Mouse (Mus musculus) regulatory T cell (primary cell): ENCODE data around the gene Cstf2t.

Source experiments
- in situ Hi-C: fragments of 300-600 bp; cut with MboI, MseI; formaldehyde crosslinking; loops from one replicate; pipeline ENCODE4 v1.15.1; 2025; ENCODE audit warnings: high pct_unique_total_duplicates

The Cstf2t gene

DNA sequence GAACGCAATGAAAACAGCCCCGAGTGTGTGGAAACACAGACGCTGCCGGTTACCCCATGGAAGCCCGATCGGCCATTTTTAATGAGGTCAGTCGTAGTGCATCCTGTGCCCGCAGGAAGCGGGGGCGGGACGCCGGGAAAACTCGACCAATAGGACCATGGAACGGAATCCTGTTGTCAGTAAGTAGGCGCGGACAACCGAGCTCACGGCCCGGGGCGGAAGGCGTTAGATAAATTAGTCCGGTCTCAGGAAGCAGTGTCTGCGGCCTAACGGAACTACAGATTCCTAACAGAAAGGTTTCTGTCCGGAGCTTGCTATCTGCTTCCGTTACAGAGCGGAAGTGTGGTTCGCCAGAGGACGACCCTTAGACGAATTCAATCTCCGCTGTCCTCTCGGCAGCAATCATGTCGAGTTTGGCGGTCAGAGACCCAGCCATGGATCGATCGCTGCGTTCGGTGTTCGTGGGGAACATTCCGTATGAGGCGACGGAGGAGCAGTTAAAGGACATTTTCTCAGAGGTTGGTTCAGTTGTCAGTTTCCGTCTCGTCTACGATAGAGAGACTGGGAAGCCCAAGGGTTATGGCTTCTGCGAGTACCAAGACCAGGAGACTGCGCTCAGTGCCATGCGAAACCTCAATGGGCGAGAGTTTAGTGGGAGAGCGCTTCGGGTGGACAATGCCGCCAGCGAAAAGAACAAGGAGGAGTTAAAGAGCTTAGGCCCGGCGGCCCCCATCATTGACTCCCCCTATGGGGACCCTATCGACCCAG lies at the start of gene Cstf2t:
TSS of gene Cstf2t (plus strand) at position 176 of the 768 bp plus-strand sequence.
- in situ Hi-C loops: loop anchor here (5.0 kb wide), 1 partner anchor 114 kb away; no protein-coding TSS in a partner anchor

DNA sequence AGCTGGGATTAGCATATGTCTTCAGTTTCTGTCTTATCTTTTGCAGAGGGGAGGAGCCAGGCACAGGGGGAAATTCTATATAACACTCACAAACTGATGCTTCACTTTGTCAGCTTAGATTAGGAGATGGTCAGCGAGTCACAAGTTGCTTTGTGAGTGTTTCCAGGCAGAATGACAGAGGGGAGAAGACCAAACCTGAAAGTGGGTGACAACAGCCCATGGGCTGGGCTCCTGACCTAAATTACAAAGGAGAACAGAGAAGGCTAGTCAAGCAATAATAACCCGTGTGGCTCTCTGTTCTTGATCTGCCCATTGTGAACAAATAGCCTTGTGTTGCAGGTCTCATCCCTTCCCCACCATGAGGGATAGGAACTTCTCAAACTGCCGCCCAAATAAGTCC lies 43.7 kb upstream of the Cstf2t start:
- in situ Hi-C loops: loop anchor here (10.0 kb wide), 1 partner anchor 1084 kb away; no protein-coding TSS in a partner anchor

DNA sequence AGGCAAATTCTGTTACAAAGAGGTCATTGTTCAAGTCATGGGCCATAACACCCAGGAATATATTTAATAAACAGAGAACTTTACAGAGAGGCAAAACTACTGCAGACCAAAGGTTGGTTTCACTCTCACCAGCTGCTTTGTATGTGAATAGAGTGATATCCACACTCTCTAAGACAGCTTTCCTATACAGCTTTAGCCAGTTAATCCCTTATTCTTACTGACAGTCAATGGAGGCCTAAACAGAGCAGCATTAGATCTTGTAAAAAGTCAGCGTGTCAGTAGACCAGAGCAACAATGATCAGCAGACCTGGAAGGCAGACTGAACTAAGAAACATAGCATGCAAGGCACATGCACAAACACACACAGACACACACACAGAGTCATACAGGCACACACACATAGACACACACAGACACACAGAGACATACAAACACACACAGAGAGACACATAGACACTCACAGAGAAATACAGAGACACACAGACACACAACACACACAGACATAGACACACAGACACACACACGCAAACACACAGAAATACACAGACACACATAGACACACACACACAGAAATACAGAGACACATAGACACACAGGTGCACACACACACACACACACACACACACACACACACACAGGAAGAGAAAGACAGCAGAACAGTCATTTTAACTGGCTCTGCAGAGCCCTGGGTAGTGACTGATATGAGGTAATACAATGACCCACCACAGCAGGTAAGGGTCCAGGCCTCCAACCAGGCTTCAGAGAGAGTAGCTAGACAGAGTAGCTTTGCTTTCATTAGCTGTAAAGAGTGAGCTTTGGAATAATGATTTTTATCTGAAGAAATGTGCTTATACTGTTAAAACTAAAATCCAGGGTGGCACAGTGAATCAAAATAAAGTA lies 41.4 kb upstream of the Cstf2t start:
- in situ Hi-C loops: no loop called here

DNA sequence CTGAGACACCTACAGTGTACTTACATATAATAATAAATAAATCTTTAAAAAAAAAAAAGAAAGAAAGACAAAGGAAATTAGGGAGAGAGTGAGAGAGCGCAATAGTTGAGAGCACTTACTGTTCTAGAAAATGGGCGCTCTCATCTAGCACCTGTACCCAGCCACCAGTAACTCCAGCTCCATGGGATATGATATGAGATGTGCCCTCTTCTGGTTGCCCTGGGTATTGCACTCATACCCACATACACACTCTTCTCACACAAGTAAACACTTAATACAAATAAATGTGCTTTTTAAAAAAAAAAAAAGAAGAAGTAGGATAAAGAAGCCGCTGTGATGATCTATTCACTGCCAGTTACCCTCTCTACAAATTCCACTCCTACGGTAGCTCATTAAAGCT lies 36.0 kb upstream of the Cstf2t start:
- in situ Hi-C loops: no loop called here

DNA sequence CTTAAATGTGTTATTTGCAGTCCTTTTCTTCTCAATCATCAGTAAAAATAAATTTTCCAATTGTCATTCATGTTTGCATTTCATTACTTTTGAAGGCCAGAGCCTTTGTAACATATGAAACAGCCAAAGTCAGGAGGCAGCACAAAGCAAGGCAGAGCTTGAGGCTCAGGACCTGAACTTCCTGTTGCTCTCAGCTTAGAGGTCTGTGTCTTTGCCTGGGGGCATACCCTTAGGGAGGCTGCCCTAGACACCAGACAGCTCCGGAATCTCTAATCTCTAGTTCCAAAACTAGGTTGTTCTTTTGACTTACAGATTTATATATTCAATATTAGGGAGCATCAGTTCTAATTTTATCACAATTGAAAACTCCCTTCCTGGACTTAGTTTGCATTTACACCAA lies 17.9 kb upstream of the Cstf2t start:
- in situ Hi-C loops: loop anchor here (25.0 kb wide), 1 partner anchor 1877 kb away; no protein-coding TSS in a partner anchor

DNA sequence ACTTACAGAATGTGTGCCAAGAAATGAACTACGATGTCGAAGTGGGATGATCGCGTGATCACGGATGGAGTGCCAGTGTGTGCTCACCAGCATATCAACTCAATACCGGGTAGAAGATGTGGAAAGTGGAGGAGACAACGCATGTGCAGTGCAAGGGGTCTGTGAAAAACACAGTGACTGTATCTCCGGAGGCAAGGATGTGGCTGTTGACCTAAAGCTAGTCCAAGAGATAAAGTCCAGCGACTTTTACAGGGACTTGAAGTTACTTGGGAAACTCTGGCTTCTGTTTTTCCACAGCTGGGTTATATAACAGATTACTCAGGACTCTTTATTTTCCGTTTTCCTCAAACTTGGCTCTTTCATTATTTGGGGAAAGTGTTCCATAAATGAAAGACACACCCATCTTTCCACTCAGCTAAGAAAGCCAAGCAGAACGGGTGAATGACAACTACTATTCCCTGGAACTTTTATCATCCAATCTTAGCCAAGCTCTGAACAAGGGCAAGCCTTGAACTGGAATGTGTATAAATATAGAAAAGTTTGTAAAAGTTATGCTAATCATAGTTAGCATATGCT lies 17.3 kb upstream of the Cstf2t start:
- in situ Hi-C loops: loop anchor here (25.0 kb wide), 1 partner anchor 1878 kb away; no protein-coding TSS in a partner anchor

DNA sequence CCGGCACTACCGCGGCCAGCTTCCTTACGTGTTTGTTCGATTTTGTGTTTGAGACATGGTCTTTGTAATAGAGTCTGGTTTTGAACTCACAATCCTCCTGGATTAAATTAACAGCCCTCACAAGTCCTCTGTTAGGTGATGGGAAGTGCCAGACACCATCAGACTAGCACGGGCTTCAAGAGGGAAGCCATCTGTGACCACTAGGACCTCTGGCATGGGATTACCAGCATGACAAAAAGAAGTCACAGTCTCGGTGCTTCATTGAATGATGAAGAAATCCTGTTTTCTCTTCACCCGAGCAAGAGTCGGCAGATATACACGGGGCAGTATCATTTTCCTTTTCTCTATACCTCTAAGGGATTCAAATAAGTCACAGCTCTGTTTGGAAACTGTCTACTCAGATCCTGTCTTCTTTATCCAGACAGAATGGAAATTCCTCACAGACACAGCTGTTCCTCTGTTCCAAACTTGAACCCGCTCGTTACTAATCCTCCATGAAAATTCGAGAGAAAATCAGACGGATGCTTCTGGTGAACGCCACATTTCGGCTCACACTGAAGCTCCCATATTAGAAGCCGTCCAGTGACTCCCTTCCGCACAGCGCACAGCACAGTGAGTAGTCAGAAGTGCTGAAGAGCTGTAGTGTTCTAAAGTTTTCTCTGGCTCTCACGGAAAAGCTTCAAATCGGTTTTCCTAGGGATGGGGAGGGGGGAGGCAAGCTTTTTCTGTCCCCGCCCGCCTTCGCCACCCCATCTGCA lies 8.5 kb upstream of the Cstf2t start:
- in situ Hi-C loops: loop anchor here (25.0 kb wide), 1 partner anchor 1887 kb away; no protein-coding TSS in a partner anchor

DNA sequence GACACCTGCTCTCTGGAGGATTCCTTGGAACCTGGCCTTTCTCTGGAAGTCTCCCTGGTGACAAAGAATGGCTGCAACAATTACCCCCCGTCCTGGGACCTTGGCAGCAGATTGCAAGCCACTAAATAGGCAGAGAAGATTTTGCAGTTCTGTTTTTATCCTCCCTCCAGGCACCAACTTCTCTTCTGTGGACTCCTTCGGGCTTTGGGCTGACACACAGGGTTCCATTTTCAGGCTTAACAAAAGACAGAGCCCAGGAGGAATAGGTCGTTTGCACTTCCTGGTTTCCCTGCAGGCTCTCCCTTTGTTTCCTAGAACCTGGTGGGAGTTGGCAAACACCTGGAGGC lies 7.9 kb upstream of the Cstf2t start:
- in situ Hi-C loops: loop anchor here (25.0 kb wide), 1 partner anchor 1887 kb away; no protein-coding TSS in a partner anchor

DNA sequence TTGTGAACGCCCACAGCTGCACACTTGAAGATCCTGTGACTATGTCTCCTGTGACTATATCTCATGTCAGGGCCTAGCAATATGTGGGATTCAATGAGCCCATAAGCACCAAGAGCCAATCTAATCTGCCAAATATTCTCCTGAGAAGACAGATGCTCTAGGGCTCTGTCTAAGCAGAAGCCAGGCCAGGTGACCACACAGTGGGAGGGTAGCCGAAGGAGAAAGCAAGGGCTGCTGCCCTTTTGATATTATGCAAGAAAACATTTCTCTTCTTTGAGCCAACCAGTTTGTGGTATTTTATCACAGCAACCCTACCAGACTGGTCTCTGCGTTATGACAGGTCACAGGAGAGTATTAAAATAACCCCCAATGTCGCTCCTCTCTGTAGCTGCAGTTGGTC lies 6.5 kb upstream of the Cstf2t start:
- in situ Hi-C loops: no loop called here

DNA sequence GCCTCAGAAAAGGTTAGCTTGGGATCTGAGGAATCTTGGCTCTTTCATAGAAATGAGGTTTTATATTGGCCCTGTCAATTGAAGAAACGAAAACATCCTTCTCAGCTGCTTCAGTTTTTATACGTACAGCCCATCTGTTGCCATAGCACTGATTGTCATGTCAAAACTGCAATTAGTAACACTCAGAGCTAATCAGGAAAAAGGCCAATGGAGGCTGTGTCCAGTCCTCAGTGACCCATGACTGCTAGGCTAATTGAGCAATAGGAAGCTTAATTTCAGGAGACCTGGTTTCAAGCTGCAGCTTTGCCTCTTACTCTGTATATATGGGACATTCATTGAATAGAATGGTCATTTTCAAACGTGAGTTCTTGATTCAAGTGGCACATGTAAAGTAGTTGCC lies 4.4 kb upstream of the Cstf2t start:
- in situ Hi-C loops: no loop called here

DNA sequence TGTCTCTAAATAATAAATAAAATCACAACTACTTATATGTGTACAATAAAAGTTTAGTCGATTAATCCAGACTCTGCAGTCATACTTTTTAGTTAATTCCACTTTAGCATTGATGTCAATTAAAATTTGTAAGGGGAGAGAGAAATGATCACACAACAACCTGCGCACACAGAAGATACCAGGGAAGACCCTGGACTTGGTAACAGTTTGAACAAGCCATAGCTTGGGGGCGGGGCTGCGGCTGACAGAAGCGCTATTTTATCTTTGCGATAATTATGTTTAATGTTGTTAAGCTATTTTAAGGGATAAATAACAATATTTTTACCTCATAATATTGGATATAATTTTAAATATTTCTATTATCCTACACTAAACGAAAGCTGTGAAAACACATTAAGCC lies 411 bp upstream of the Cstf2t start:
- in situ Hi-C loops: loop anchor here (5.0 kb wide), 1 partner anchor 115 kb away; no protein-coding TSS in a partner anchor

DNA sequence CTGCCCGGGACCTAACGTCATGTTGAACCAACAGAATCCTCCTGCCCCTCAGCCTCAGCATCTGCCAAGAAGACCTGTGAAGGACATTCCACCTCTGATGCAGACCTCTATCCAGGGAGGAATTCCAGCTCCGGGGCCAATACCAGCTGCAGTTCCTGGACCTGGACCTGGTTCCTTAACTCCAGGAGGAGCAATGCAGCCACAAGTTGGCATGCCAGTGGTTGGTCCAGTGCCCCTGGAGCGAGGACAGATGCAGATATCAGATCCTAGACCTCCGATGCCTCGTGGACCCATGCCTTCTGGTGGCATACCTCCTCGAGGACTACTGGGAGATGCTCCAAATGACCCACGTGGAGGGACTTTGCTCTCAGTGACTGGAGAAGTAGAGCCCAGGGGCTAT lies 1.1 kb downstream of the Cstf2t start:
- in situ Hi-C loops: loop anchor here (5.0 kb wide), 1 partner anchor 114 kb away; no protein-coding TSS in a partner anchor

DNA sequence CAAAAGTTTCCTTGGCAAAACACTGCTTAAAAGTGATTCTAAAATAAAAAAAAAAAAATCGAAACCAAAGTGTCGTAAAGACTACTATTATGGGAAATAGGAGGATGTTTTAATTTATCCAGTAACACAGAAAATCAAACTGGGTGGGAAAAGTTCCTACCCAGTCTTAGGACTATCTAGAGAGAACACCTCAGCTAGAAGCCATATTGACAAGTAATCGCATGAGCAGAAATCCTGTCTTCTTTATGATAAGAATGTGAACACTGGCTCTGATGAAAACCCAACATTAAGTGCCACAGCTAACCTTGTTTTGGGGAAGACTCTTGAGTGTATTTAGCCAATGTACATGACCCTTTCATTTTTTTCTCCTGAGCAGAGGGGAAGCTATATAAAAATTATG lies 15.2 kb downstream of the Cstf2t start:
- in situ Hi-C loops: no loop called here

DNA sequence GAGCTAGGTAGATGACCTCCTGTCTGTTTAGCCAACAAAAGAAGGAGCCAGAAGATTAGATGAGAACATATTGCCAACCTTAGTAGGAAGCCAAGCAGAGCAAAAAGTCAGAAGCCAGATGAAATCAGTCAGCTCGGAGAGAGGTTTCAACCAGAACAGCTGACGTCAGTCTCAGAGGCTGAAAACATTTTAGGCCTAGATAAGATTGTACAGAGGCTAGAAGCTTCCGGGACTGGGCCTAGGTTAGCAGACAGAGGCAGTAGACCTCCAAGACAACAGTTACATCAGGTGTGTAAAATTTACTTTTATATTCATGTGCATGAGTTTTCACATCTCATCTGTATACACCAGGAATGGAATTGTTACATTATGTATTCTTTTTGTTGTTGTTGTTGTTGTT lies 16.7 kb downstream of the Cstf2t start:
- in situ Hi-C loops: no loop called here

DNA sequence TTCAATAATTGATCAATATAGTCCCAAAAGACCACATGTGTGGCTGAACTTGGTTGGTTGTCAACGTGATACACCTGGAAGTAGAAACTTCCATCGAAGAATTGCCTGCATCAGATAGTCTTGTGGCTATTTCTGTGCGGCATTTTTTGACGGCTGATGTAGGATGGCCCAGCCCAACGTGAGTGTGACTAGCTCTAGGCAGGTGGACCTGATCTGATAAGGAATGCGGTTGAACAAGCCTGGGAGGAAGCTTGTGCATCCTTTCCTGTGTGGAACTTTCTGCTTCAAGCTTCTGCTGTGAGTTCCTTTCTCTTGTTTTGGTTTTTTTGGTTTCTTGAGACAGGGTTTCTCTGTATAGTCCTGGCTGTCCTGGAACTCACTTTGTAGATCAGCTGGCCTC lies 22.1 kb downstream of the Cstf2t start:
- in situ Hi-C loops: no loop called here

DNA sequence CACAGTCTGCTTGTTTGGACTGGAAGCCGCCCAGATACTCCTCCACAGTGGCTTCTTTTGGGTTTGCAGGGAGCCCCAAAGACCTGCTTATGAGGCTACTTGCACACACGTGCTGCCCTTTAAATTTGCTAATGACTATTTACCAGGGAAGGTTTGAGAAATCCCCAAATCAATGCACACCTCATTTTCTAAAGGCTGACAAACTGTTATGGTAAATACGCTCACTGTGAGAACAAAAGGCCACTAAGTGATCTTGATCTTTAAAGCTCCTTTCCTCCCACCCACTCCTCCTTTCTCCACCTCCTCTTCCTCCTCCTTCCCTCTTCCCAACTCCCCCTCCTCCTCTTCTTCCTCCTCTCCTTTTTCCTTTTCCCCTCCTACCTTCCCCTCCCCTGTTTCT lies 23.4 kb downstream of the Cstf2t start:
- in situ Hi-C loops: no loop called here

DNA sequence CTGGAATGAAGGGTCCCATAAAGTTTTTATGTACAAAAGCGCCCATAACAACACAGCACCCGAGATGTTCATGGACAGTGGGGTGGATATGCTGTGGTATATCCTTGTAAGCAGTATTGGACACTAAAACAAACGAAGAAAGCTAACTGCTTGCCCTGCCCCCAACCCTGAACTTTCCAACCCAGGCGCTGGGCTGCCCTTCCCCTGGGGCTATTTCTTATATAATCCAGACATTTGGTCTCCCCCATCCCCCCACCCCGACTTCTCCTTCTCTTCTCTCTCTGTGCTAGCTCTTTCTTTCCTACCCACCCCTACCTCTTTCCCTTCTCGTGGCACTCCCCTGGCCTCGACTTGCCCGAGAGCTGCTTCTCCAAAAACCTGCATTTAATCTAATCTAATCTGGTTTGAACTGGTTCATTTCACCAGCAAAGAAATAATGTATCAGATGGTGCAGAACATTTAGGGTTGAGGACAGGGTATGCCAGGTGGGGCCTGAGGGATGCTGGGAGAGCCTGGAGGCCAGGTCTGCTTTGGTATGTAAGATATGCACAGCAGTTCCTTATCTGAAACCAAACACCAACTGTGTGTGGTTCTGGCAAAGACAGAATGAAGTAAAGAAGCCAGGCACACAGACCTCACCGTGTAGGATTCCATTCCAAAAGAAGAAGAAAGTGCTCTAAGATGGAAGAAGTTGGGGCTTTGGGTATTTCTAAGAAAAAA lies 24.4 kb downstream of the Cstf2t start:
- in situ Hi-C loops: no loop called here

DNA sequence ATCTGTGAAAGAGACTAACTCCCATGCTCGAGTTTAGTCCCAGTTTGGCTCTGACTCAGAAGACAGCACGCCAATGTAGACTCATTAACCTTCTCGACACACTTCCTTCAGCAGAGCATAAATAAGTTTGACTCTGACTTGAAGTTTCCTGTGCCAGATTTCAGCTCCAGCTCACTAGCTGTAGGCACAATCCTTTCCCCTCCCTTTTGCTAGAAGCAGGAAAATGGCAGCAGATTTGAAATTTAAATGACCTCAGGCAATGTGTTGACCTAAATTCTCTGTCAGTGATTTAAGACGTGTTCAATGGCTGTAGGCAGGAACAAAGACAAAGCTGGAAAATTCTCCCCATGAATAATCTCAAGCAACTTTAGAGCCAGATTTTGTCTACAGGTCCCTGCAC lies 32.1 kb downstream of the Cstf2t start:
- in situ Hi-C loops: no loop called here

DNA sequence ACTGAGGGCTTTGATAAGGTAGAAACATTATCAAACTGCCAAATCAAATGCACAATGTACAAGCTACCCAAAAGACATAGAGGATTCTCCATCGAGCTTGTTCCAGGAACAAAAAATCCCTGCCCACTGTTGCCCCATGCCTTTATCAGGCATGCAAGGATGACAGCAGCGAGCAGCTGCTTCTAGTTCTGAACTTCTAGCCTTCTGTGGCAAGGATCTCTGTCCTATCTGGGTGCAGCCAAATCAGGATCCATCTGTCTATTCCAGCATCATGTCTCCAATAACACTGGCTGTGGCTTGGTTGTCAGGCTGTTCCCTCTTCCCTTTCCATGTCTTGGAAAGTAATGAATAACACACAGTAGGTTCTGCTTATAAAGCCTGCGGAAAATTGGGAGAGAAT lies 42.0 kb downstream of the Cstf2t start:
- in situ Hi-C loops: loop anchor here (10.0 kb wide), 1 partner anchor 1530 kb away; no protein-coding TSS in a partner anchor

DNA sequence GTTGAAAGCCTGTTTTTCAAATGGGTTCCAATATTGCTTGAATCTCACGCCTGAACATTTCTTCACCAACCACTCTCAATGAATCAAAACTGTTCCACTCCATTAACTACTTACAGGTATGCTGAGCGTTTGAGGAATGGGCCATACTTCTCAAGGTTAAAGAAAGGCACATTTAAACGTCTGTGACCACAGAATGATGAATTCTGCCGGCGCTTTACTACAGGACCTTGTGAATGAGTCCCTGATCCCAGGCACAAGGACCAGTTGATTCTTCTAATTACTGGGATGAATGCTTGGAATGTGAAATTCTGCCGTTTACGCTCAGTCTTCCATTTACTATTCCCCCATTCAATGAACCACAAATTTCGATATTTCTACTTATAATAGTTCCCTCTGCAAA lies 50.0 kb downstream of the Cstf2t start:
- in situ Hi-C loops: no loop called here

DNA sequence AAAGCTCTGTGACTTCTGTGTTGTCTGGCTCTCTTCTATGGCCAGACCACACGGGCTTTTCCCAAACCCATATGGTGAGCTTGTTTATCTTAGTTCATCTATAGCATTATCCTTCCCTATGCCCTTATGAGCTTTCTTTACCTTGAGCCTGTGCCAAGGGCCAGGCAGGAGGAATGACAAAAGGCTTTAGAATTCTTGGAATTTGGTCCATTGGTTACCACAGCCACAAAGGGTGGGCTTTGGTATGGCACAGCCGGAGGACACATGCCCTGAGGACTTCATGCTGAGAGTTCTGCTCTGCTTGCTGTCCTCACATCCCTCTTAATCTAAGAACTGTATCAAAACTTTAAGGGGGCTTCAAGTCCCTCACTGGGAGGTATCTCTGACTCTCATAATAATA lies 53.7 kb downstream of the Cstf2t start:
- in situ Hi-C loops: no loop called here
